Mouse (Mus musculus): ENCODE results near the gene Kit. TPM values are rescaled to one million over a fixed set of nuclear protein-coding genes. Genes with fewer than 3 reads are reported as not detected.

The Kit gene
- polyA plus RNA-seq, 1 experiment = not detected

- Histone ChIP-seq H3K36me3 (ENCODE audit: control insufficient read depth, insufficient read depth) (no peaks in the 10 kb centered on the region), H3K27me3 (ENCODE audit: control insufficient read depth, insufficient read depth, insufficient read length) (peaks cover 4% of the 10 kb centered on the region), H3K4me3 (no peak overlapping the region), H3K79me2 (ENCODE audit: control insufficient read depth, insufficient read depth) (no peaks in the 10 kb centered on the region), H3ac (ENCODE audit: control insufficient read depth, insufficient read length) (no peak overlapping the region), H3K4me2 (ENCODE audit: low read depth) (no peak overlapping the region)
- TF ChIP-seq CEBPB (IDR thresholded peaks at IDR 0.05; ENCODE audit: insufficient read depth, poor library complexity, severe bottlenecking) = no peak
- no peak for TF ChIP-seq TCF3 (IDR thresholded peaks at IDR 0.05; ENCODE audit: insufficient read length, low read depth)
- no peak for TF ChIP-seq POLR2A (IDR thresholded peaks at IDR 0.05; ENCODE audit: insufficient read length, low read depth)
- TF ChIP-seq TCF12 (IDR thresholded peaks at IDR 0.05; ENCODE audit: insufficient read depth, poor library complexity, severe bottlenecking) = no peak
- TF ChIP-seq MAX (IDR thresholded peaks at IDR 0.05; ENCODE audit: low read depth) = no peak
- no peak for TF ChIP-seq MYOD1 (IDR thresholded peaks at IDR 0.05; ENCODE audit: control insufficient read depth in 1 of 3, insufficient read length in 2 of 3, low read depth in 2 of 3)
- no peak for TF ChIP-seq USF1 (IDR thresholded peaks at IDR 0.05; ENCODE audit: low read depth)
- TF ChIP-seq SRF (IDR thresholded peaks at IDR 0.05; ENCODE audit: control insufficient read depth, insufficient read length, low read depth) = no peak
- TF ChIP-seq POLR2AphosphoS2 (IDR thresholded peaks at IDR 0.05; ENCODE audit: insufficient read length, low read depth) = no peak
- TF ChIP-seq MYOG (IDR thresholded peaks at IDR 0.05; ENCODE audit: control insufficient read depth in 1 of 3, insufficient read depth in 1 of 3, insufficient read length in 2 of 3, low read depth in 2 of 3) = no peak
- TF ChIP-seq REST (IDR thresholded peaks at IDR 0.05; ENCODE audit: insufficient read depth, insufficient read length) = no peak
- no peak for TF ChIP-seq E2F4 (IDR thresholded peaks at IDR 0.05; ENCODE audit: insufficient read depth)
Observed at GRCm38 (mm10) chr5:75632257-75632656, 57.5 kb downstream of the Kit start.

GRCm38 (mm10) chr5:75632846-75633640, 58.3 kb downstream of the Kit start:
- H3K79me2 ChIP-seq (ENCODE audit: control insufficient read depth, insufficient read depth) = no peaks in the 10 kb centered on the region
- H3K36me3 ChIP-seq (ENCODE audit: control insufficient read depth, insufficient read depth) = no peaks in the 10 kb centered on the region
- H3ac ChIP-seq (ENCODE audit: control insufficient read depth, insufficient read length) = no peak overlapping the region
- peaks cover 4% of the 10 kb centered on the region for H3K27me3 ChIP-seq (ENCODE audit: control insufficient read depth, insufficient read depth, insufficient read length)
- peak overlapping the region; percentile 19 for H3K4me2 ChIP-seq (ENCODE audit: low read depth)
- no peak overlapping the region for H3K4me3 ChIP-seq
- TF ChIP-seq REST (IDR thresholded peaks at IDR 0.05; ENCODE audit: insufficient read depth, insufficient read length) = no peak
- no peak for TF ChIP-seq SRF (IDR thresholded peaks at IDR 0.05; ENCODE audit: control insufficient read depth, insufficient read length, low read depth)
- no peak for TF ChIP-seq MYOD1 (IDR thresholded peaks at IDR 0.05; ENCODE audit: control insufficient read depth in 1 of 3, insufficient read length in 2 of 3, low read depth in 2 of 3)
- no peak for TF ChIP-seq TCF12 (IDR thresholded peaks at IDR 0.05; ENCODE audit: insufficient read depth, poor library complexity, severe bottlenecking)
- TF ChIP-seq E2F4 (IDR thresholded peaks at IDR 0.05; ENCODE audit: insufficient read depth) = no peak
- no peak for TF ChIP-seq POLR2AphosphoS2 (IDR thresholded peaks at IDR 0.05; ENCODE audit: insufficient read length, low read depth)
- no peak for TF ChIP-seq TCF3 (IDR thresholded peaks at IDR 0.05; ENCODE audit: insufficient read length, low read depth)
- TF ChIP-seq CEBPB (IDR thresholded peaks at IDR 0.05; ENCODE audit: insufficient read depth, poor library complexity, severe bottlenecking) = no peak
- no peak for TF ChIP-seq POLR2A (IDR thresholded peaks at IDR 0.05; ENCODE audit: insufficient read length, low read depth)
- no peak for TF ChIP-seq USF1 (IDR thresholded peaks at IDR 0.05; ENCODE audit: low read depth)
- TF ChIP-seq MAX (IDR thresholded peaks at IDR 0.05; ENCODE audit: low read depth) = no peak
- TF ChIP-seq MYOG (IDR thresholded peaks at IDR 0.05; ENCODE audit: control insufficient read depth in 1 of 3, insufficient read depth in 1 of 3, insufficient read length in 2 of 3, low read depth in 2 of 3) = no peak

- TF ChIP-seq MYOG (IDR thresholded peaks at IDR 0.05; ENCODE audit: control insufficient read depth in 1 of 3, insufficient read depth in 1 of 3, insufficient read length in 2 of 3, low read depth in 2 of 3) (no peak), TCF12 (IDR thresholded peaks at IDR 0.05; ENCODE audit: insufficient read depth, poor library complexity, severe bottlenecking) (no peak), USF1 (IDR thresholded peaks at IDR 0.05; ENCODE audit: low read depth) (no peak), MYOD1 (IDR thresholded peaks at IDR 0.05; ENCODE audit: control insufficient read depth in 1 of 3, insufficient read length in 2 of 3, low read depth in 2 of 3) (no peak), POLR2A (IDR thresholded peaks at IDR 0.05; ENCODE audit: insufficient read length, low read depth) (no peak), E2F4 (IDR thresholded peaks at IDR 0.05; ENCODE audit: insufficient read depth) (no peak), POLR2AphosphoS2 (IDR thresholded peaks at IDR 0.05; ENCODE audit: insufficient read length, low read depth) (no peak), TCF3 (IDR thresholded peaks at IDR 0.05; ENCODE audit: insufficient read length, low read depth) (no peak), REST (IDR thresholded peaks at IDR 0.05; ENCODE audit: insufficient read depth, insufficient read length) (no peak)
- Histone ChIP-seq H3K4me2 (ENCODE audit: low read depth) (no peak overlapping the region), H3ac (ENCODE audit: control insufficient read depth, insufficient read length) (no peak overlapping the region), H3K4me3 (no peak overlapping the region), H3K79me2 (ENCODE audit: control insufficient read depth, insufficient read depth) (no peaks in the 10 kb centered on the region), H3K36me3 (ENCODE audit: control insufficient read depth, insufficient read depth) (no peaks in the 10 kb centered on the region), H3K27me3 (ENCODE audit: control insufficient read depth, insufficient read depth, insufficient read length) (peaks cover 4% of the 10 kb centered on the region)
Observed at GRCm38 (mm10) chr5:75635385-75635784, 60.7 kb downstream of the Kit start.

GRCm38 (mm10) chr5:75640637-75641036, 65.9 kb downstream of the Kit start:
- no peak overlapping the region for H3ac ChIP-seq (ENCODE audit: control insufficient read depth, insufficient read length)
- H3K4me3 ChIP-seq = no peak overlapping the region
- H3K27me3 ChIP-seq (ENCODE audit: control insufficient read depth, insufficient read depth, insufficient read length) = no peaks in the 10 kb centered on the region
- H3K36me3 ChIP-seq (ENCODE audit: control insufficient read depth, insufficient read depth) = no peaks in the 10 kb centered on the region
- TF ChIP-seq USF1 (IDR thresholded peaks at IDR 0.05; ENCODE audit: low read depth) = no peak
- no peak for TF ChIP-seq SRF (IDR thresholded peaks at IDR 0.05; ENCODE audit: control insufficient read depth, insufficient read length, low read depth)
- H3K4me2 ChIP-seq (ENCODE audit: low read depth) = no peak overlapping the region
- no peaks in the 10 kb centered on the region for H3K79me2 ChIP-seq (ENCODE audit: control insufficient read depth, insufficient read depth)

GRCm38 (mm10) chr5:75647046-75647445, 72.3 kb downstream of the Kit start:
- Histone ChIP-seq H3K4me2 (ENCODE audit: low read depth) (no peak overlapping the region), H3ac (ENCODE audit: control insufficient read depth, insufficient read length) (no peak overlapping the region), H3K27me3 (ENCODE audit: control insufficient read depth, insufficient read depth, insufficient read length) (no peaks in the 10 kb centered on the region), H3K79me2 (ENCODE audit: control insufficient read depth, insufficient read depth) (no peaks in the 10 kb centered on the region), H3K4me3 (no peak overlapping the region), H3K36me3 (ENCODE audit: control insufficient read depth, insufficient read depth) (no peaks in the 10 kb centered on the region)
- no peak for TF ChIP-seq MYOD1 (IDR thresholded peaks at IDR 0.05; ENCODE audit: control insufficient read depth in 1 of 3, insufficient read length in 2 of 3, low read depth in 2 of 3)
- TF ChIP-seq SRF (IDR thresholded peaks at IDR 0.05; ENCODE audit: control insufficient read depth, insufficient read length, low read depth) = no peak
- no peak for TF ChIP-seq E2F4 (IDR thresholded peaks at IDR 0.05; ENCODE audit: insufficient read depth)
- no peak for TF ChIP-seq POLR2A (IDR thresholded peaks at IDR 0.05; ENCODE audit: insufficient read length, low read depth)
- TF ChIP-seq REST (IDR thresholded peaks at IDR 0.05; ENCODE audit: insufficient read depth, insufficient read length) = no peak
- TF ChIP-seq TCF3 (IDR thresholded peaks at IDR 0.05; ENCODE audit: insufficient read length, low read depth) = no peak
- no peak for TF ChIP-seq CEBPB (IDR thresholded peaks at IDR 0.05; ENCODE audit: insufficient read depth, poor library complexity, severe bottlenecking)
- TF ChIP-seq MYOG (IDR thresholded peaks at IDR 0.05; ENCODE audit: control insufficient read depth in 1 of 3, insufficient read depth in 1 of 3, insufficient read length in 2 of 3, low read depth in 2 of 3) = no peak
- no peak for TF ChIP-seq USF1 (IDR thresholded peaks at IDR 0.05; ENCODE audit: low read depth)
- no peak for TF ChIP-seq TCF12 (IDR thresholded peaks at IDR 0.05; ENCODE audit: insufficient read depth, poor library complexity, severe bottlenecking)
- TF ChIP-seq MAX (IDR thresholded peaks at IDR 0.05; ENCODE audit: low read depth) = no peak
- no peak for TF ChIP-seq POLR2AphosphoS2 (IDR thresholded peaks at IDR 0.05; ENCODE audit: insufficient read length, low read depth)

Measured in myocyte (in vitro differentiated cells).